Mouse (Mus musculus): Measurements from ENCODE around the gene Eddm3b. TPM values are rescaled to one million over a fixed set of nuclear protein-coding genes. Genes with fewer than 3 reads are reported as not detected.

The Eddm3b gene
- polyA plus RNA-seq (2015; fragmentation: Nextera tagmentation; extraction: Ambion mirVana), result not detected in 2 replicates

GRCm38 (mm10) chr14:51113916-51114560, at the start of gene Eddm3b:
Gene Eddm3b (plus strand): TSS chr14:51114426.
- H3K4me2 ChIP-seq (replicated peaks), result no peak within 1 kb of the TSS

GRCm38 (mm10) chr14:51068956-51069355, 45.3 kb upstream of the Eddm3b start:
- Histone ChIP-seq H3K4me3 (no peak overlapping the region), H3K27ac (replicated peaks) (no peak overlapping the region), H3K27me3 (no peaks in the 10 kb centered on the region), H3K4me1 (peaks cover 9% of the 10 kb centered on the region), H3K4me2 (replicated peaks) (no peak overlapping the region), H3K36me3 (no peaks in the 10 kb centered on the region), H3K9ac (replicated peaks) (no peak overlapping the region), H3K9me3 (no peaks in the 10 kb centered on the region)
- 97% methylated on average over 5 of the region's 5 CpGs for WGBS
- no peak for ATAC-seq (replicated peaks)

More at GRCm38 (mm10) chr14:51113916-51114560, at the start of gene Eddm3b:
- no peak within 1 kb of the TSS for H3K9ac ChIP-seq (replicated peaks)
- H3K27me3 ChIP-seq, result no peaks in the 10 kb centered on the region
- H3K36me3 ChIP-seq, result no peaks in the 10 kb centered on the region
- H3K27ac ChIP-seq (replicated peaks), result no peak within 1 kb of the TSS
- ATAC-seq (replicated peaks), result no peak
- no peak within 1 kb of the TSS for H3K4me3 ChIP-seq
- 48% methylated on average over 12 of the region's 12 CpGs for WGBS
- H3K4me1 ChIP-seq, result no peaks in the 10 kb centered on the region
- no peaks in the 10 kb centered on the region for H3K9me3 ChIP-seq

- 100% methylated on average over 2 of the region's 2 CpGs for WGBS
Measured at GRCm38 (mm10) chr14:51069617-51070016, 44.6 kb upstream of the Eddm3b start.

GRCm38 (mm10) chr14:51074335-51074734, 39.9 kb upstream of the Eddm3b start, which contains the start of gene Olfr750:
Gene Olfr750 (minus strand): TSS chr14:51074435.
- no peaks in the 10 kb centered on the region for H3K9me3 ChIP-seq
- H3K4me3 ChIP-seq, result no peak within 1 kb of the TSS
- no peaks in the 10 kb centered on the region for H3K36me3 ChIP-seq
- H3K4me2 ChIP-seq (replicated peaks), result no peak within 1 kb of the TSS
- no peak for ATAC-seq (replicated peaks)
- H3K4me1 ChIP-seq, result no peaks in the 10 kb centered on the region
- H3K27ac ChIP-seq (replicated peaks), result no peak within 1 kb of the TSS
- 89% methylated on average over 3 of the region's 3 CpGs for WGBS
- H3K9ac ChIP-seq (replicated peaks), result no peak within 1 kb of the TSS
- H3K27me3 ChIP-seq, result no peaks in the 10 kb centered on the region

More at GRCm38 (mm10) chr14:51069617-51070016, 44.6 kb upstream of the Eddm3b start:
- Histone ChIP-seq H3K4me1 (peaks cover 7% of the 10 kb centered on the region), H3K4me3 (no peak overlapping the region), H3K27ac (replicated peaks) (no peak overlapping the region), H3K36me3 (no peaks in the 10 kb centered on the region), H3K9me3 (no peaks in the 10 kb centered on the region), H3K4me2 (replicated peaks) (no peak overlapping the region), H3K27me3 (no peaks in the 10 kb centered on the region), H3K9ac (replicated peaks) (no peak overlapping the region)
- ATAC-seq (replicated peaks), result no peak

- Histone ChIP-seq H3K36me3 (no peaks in the 10 kb centered on the region), H3K4me3 (no peak overlapping the region), H3K27me3 (peaks cover 7% of the 10 kb centered on the region; the same call in 1 of the 2 replicates), H3K4me2 (replicated peaks) (no peak overlapping the region), H3K4me1 (peaks cover 15% of the 10 kb centered on the region), H3K9ac (replicated peaks) (no peak overlapping the region), H3K27ac (replicated peaks) (no peak overlapping the region), H3K9me3 (no peaks in the 10 kb centered on the region)
- WGBS, result 91% methylated on average over 1 of the region's 1 CpGs
- no peak for ATAC-seq (replicated peaks)
Measured at GRCm38 (mm10) chr14:51079180-51079579, 35.0 kb upstream of the Eddm3b start.

- Histone ChIP-seq H3K4me2 (replicated peaks) (no peak overlapping the region), H3K27ac (replicated peaks) (no peak overlapping the region), H3K4me3 (no peak overlapping the region), H3K27me3 (peaks cover 7% of the 10 kb centered on the region; the same call in 1 of the 2 replicates), H3K36me3 (no peaks in the 10 kb centered on the region), H3K9me3 (no peaks in the 10 kb centered on the region), H3K4me1 (peaks cover 15% of the 10 kb centered on the region), H3K9ac (replicated peaks) (no peak overlapping the region)
- ATAC-seq (replicated peaks), result no peak
- 84% methylated on average over 2 of the region's 2 CpGs for WGBS
Measured at GRCm38 (mm10) chr14:51081035-51081434, 33.2 kb upstream of the Eddm3b start.

- H3K4me1 ChIP-seq, result peaks cover 15% of the 10 kb centered on the region
- H3K9ac ChIP-seq (replicated peaks), result peak overlapping the region; percentile 5
- 3% methylated on average over 40 of the region's 40 CpGs for WGBS
- peak overlapping the region; percentile 59 for H3K4me2 ChIP-seq (replicated peaks)
- peak; percentile 72 for ATAC-seq (replicated peaks)
- peak overlapping the region; percentile 43 for H3K4me3 ChIP-seq
- no peak overlapping the region for H3K27ac ChIP-seq (replicated peaks)
- H3K27me3 ChIP-seq, result peaks cover 7% of the 10 kb centered on the region; the same call in 1 of the 2 replicates
- H3K36me3 ChIP-seq, result no peaks in the 10 kb centered on the region
- H3K9me3 ChIP-seq, result no peaks in the 10 kb centered on the region
Measured at GRCm38 (mm10) chr14:51082599-51083581, 31.3 kb upstream of the Eddm3b start.

- H3K4me3 ChIP-seq, result peak overlapping the region; percentile 43
- ATAC-seq (replicated peaks), result no peak
- H3K4me2 ChIP-seq (replicated peaks), result peak overlapping the region; percentile 59
- 0 out of 2 replicates have a peak overlapping the region, but pooled peaks have one; percentile 5 for H3K9ac ChIP-seq (replicated peaks)
- H3K36me3 ChIP-seq, result no peaks in the 10 kb centered on the region
- 8% methylated on average over 7 of the region's 7 CpGs for WGBS
- no peak overlapping the region for H3K27ac ChIP-seq (replicated peaks)
- H3K4me1 ChIP-seq, result peaks cover 23% of the 10 kb centered on the region
- H3K27me3 ChIP-seq, result peaks cover 7% of the 10 kb centered on the region; the same call in 1 of the 2 replicates
- H3K9me3 ChIP-seq, result no peaks in the 10 kb centered on the region
Measured at GRCm38 (mm10) chr14:51083805-51084204, 30.4 kb upstream of the Eddm3b start.

- peaks cover 7% of the 10 kb centered on the region; the same call in 1 of the 2 replicates for H3K27me3 ChIP-seq
- H3K27ac ChIP-seq (replicated peaks), result no peak overlapping the region
- H3K4me3 ChIP-seq, result no peak overlapping the region
- WGBS, result 84% methylated on average over 2 of the region's 2 CpGs
- H3K9me3 ChIP-seq, result no peaks in the 10 kb centered on the region
- no peaks in the 10 kb centered on the region for H3K36me3 ChIP-seq
- no peak overlapping the region for H3K4me2 ChIP-seq (replicated peaks)
- no peak overlapping the region for H3K9ac ChIP-seq (replicated peaks)
- no peak for ATAC-seq (replicated peaks)
- H3K4me1 ChIP-seq, result peaks cover 25% of the 10 kb centered on the region
Measured at GRCm38 (mm10) chr14:51085086-51085485, 29.1 kb upstream of the Eddm3b start.

- Histone ChIP-seq H3K27me3 (peaks cover 7% of the 10 kb centered on the region; the same call in 1 of the 2 replicates), H3K4me2 (replicated peaks) (no peak overlapping the region), H3K4me3 (no peak overlapping the region), H3K27ac (replicated peaks) (no peak overlapping the region), H3K9ac (replicated peaks) (no peak overlapping the region), H3K36me3 (no peaks in the 10 kb centered on the region), H3K9me3 (no peaks in the 10 kb centered on the region), H3K4me1 (peaks cover 26% of the 10 kb centered on the region)
- ATAC-seq (replicated peaks), result no peak
- 74% methylated on average over 4 of the region's 4 CpGs for WGBS
Measured at GRCm38 (mm10) chr14:51085911-51086310, 28.3 kb upstream of the Eddm3b start.

- 8% methylated on average over 9 of the region's 9 CpGs for WGBS
- Histone ChIP-seq H3K4me1 (peaks cover 30% of the 10 kb centered on the region), H3K9me3 (no peaks in the 10 kb centered on the region), H3K9ac (replicated peaks) (peak overlapping the region; percentile 43; the same call in 1 of the 2 replicates), H3K27me3 (peaks cover 7% of the 10 kb centered on the region; the same call in 1 of the 2 replicates), H3K27ac (replicated peaks) (no peak overlapping the region), H3K4me3 (peak overlapping the region; percentile 72), H3K36me3 (no peaks in the 10 kb centered on the region), H3K4me2 (replicated peaks) (peak overlapping the region; percentile 79)
- no peak for ATAC-seq (replicated peaks)
Measured at GRCm38 (mm10) chr14:51087762-51088161, 26.5 kb upstream of the Eddm3b start.
